Mouse (Mus musculus) heart, embryonic 13.5 days (tissue): ENCODE results near the gene Mat2a. TPM values are rescaled to one million over a fixed set of nuclear protein-coding genes. Genes with fewer than 3 reads are reported as not detected.
"Not testable (repeated sequence)": the region's sequence is repeated elsewhere in the genome, so short reads cannot be mapped to it uniquely, and the experiment has no call there.

Source experiments
- ATAC-seq: fragments of 200-750 bp; cut with Nextera tagmentation; 2 replicates; pipeline ENCODE4 v1.8.0; 2017; ENCODE audit warnings: moderate TSS enrichment; ENCODE audit not compliant: insufficient number of reproducible peaks, low FRiP score, low TSS enrichment; ENCODE audit errors: extremely low read depth
- H3K27ac ChIP-seq: fragments of 300-500 bp; sonication (generic); replicated peaks from 2 replicates; pipeline ENCODE4 v1.5.1; 2015; ENCODE audit warnings: moderate library complexity, mild to moderate bottlenecking, inconsistent platforms
- H3K27me3 ChIP-seq: fragments of 300-500 bp; sonication (generic); replicated peaks from 2 replicates; pipeline ENCODE4 v1.6.1; 2015; ENCODE audit warnings: mild to moderate bottlenecking, inconsistent platforms
- H3K36me3 ChIP-seq: fragments of 300-500 bp; sonication (generic); 2 replicates; pipeline ENCODE4 v1.6.1; 2015; ENCODE audit warnings: mild to moderate bottlenecking, inconsistent platforms
- H3K4me1 ChIP-seq: fragments of 300-500 bp; sonication (generic); 2 replicates; pipeline ENCODE4 v1.6.1; 2015; ENCODE audit warnings: inconsistent platforms
- H3K4me2 ChIP-seq: fragments of 300-500 bp; sonication (generic); 2 replicates; pipeline ENCODE4 v1.6.1; 2015; ENCODE audit warnings: inconsistent platforms, mild to moderate bottlenecking, moderate library complexity
- H3K4me3 ChIP-seq: fragments of 300-500 bp; sonication (generic); 2 replicates; pipeline ENCODE4 v1.5.1; 2015; ENCODE audit warnings: moderate library complexity, mild to moderate bottlenecking, inconsistent platforms
- H3K9ac ChIP-seq: fragments of 300-500 bp; sonication (generic); 2 replicates; pipeline ENCODE4 v1.6.1; 2015; ENCODE audit warnings: inconsistent platforms, mild to moderate bottlenecking, moderate library complexity
- H3K9me3 ChIP-seq: fragments of 300-500 bp; sonication (generic); 2 replicates; pipeline ENCODE4 v1.6.1; 2016; ENCODE audit warnings: inconsistent platforms
- WGBS: fragments of 180-500 bp; shearing (Covaris S2); methylation state at CpG from one replicate; pipeline ENCODE4 v1.1.7; 2015; ENCODE audit warnings: mixed read lengths; 5-methylcytosine and 5-hydroxymethylcytosine counted together
- polyA plus RNA-seq: library from polyadenylated mRNA; unstranded; fragments of >200 nt; fragmentation: Nextera tagmentation; extraction: Ambion mirVana; gene quantifications from 2 replicates; pipeline ENCODE4 v1.2.1, GENCODE M21; 2015

Gene Mat2a
- 264 and 267 TPM in 2 replicates for polyA plus RNA-seq

- H3K27ac ChIP-seq, result peak within 1 kb of the TSS; percentile 100
- H3K36me3 ChIP-seq, result peaks cover 30% of the 10 kb centered on the region
- H3K27me3 ChIP-seq, result no peaks in the 10 kb centered on the region
- peak within 1 kb of the TSS; percentile 95 for H3K4me2 ChIP-seq
- WGBS, result under 1% methylated on average over 71 of the region's 77 CpGs
- H3K9me3 ChIP-seq, result no peaks in the 10 kb centered on the region
- H3K4me1 ChIP-seq, result peaks cover 32% of the 10 kb centered on the region
- H3K4me3 ChIP-seq, result peak within 1 kb of the TSS; percentile 98
- ATAC-seq, result peak; percentile 86
- H3K9ac ChIP-seq, result peak within 1 kb of the TSS; percentile 100
Measured at GRCm38 (mm10) chr6:72439355-72440185, at the start of gene Mat2a. Gene Mat2a (minus strand): TSS chr6:72439558.

- WGBS, result 23% methylated on average over 3 of the region's 3 CpGs
- peak overlapping the region; percentile 58 for H3K27ac ChIP-seq
- ATAC-seq, result no peak
Measured at GRCm38 (mm10) chr6:72488850-72489249, 49.5 kb upstream of the Mat2a start.

GRCm38 (mm10) chr6:72487282-72487681 lies 47.9 kb upstream of the Mat2a start:
- Histone ChIP-seq H3K4me2 (no peak overlapping the region), H3K27me3 (no peaks in the 10 kb centered on the region), H3K4me3 (no peak overlapping the region), H3K4me1 (peaks cover 34% of the 10 kb centered on the region), H3K9ac (no peak overlapping the region), H3K27ac (no peak overlapping the region), H3K36me3 (no peaks in the 10 kb centered on the region), H3K9me3 (no peaks in the 10 kb centered on the region)
- ATAC-seq, result no peak
- WGBS, result 60% methylated on average over 3 of the region's 3 CpGs

More at GRCm38 (mm10) chr6:72488850-72489249, 49.5 kb upstream of the Mat2a start:
- no peaks in the 10 kb centered on the region for H3K36me3 ChIP-seq
- peaks cover 46% of the 10 kb centered on the region for H3K4me1 ChIP-seq
- H3K9ac ChIP-seq, result 0 out of 2 replicates have a peak overlapping the region, but pooled peaks have one; percentile 28
- H3K4me3 ChIP-seq, result no peak overlapping the region
- H3K27me3 ChIP-seq, result no peaks in the 10 kb centered on the region
- no peak overlapping the region for H3K4me2 ChIP-seq
- H3K9me3 ChIP-seq, result no peaks in the 10 kb centered on the region

- whole genome bisulfite sequencing, result 89% methylated on average over 6 of the region's 6 CpGs
- H3K4me3 ChIP-seq, result no peak overlapping the region
- H3K9ac ChIP-seq, result no peak overlapping the region
- no peaks in the 10 kb centered on the region for H3K9me3 ChIP-seq
- peaks cover 32% of the 10 kb centered on the region for H3K4me1 ChIP-seq
- H3K27ac ChIP-seq, result no peak overlapping the region
- no peaks in the 10 kb centered on the region for H3K27me3 ChIP-seq
- ATAC-seq, result no peak
- H3K4me2 ChIP-seq, result no peak overlapping the region
- no peaks in the 10 kb centered on the region for H3K36me3 ChIP-seq
Measured at GRCm38 (mm10) chr6:72486307-72486706, 46.9 kb upstream of the Mat2a start.

GRCm38 (mm10) chr6:72484887-72485286 lies 45.5 kb upstream of the Mat2a start:
- Histone ChIP-seq H3K4me1 (peaks cover 23% of the 10 kb centered on the region), H3K4me3 (no peak overlapping the region), H3K9ac (no peak overlapping the region), H3K27ac (no peak overlapping the region), H3K4me2 (no peak overlapping the region), H3K9me3 (no peaks in the 10 kb centered on the region), H3K36me3 (no peaks in the 10 kb centered on the region), H3K27me3 (no peaks in the 10 kb centered on the region)
- no peak for ATAC-seq
- 66% methylated on average over 4 of the region's 4 CpGs for WGBS

- no peak overlapping the region for H3K27ac ChIP-seq
- no peak overlapping the region for H3K4me3 ChIP-seq
- WGBS, result 61% methylated on average over 2 of the region's 2 CpGs
- no peaks in the 10 kb centered on the region for H3K9me3 ChIP-seq
- H3K9ac ChIP-seq, result no peak overlapping the region
- no peaks in the 10 kb centered on the region for H3K36me3 ChIP-seq
- H3K4me1 ChIP-seq, result no peaks in the 10 kb centered on the region
- no peak overlapping the region for H3K4me2 ChIP-seq
- ATAC-seq, result no peak
- no peaks in the 10 kb centered on the region for H3K27me3 ChIP-seq
Measured at GRCm38 (mm10) chr6:72482156-72482555, 42.8 kb upstream of the Mat2a start.

- Histone ChIP-seq H3K4me3 (no peak overlapping the region), H3K9ac (no peak overlapping the region), H3K4me2 (no peak overlapping the region), H3K27ac (no peak overlapping the region), H3K36me3 (no peaks in the 10 kb centered on the region), H3K4me1 (no peaks in the 10 kb centered on the region), H3K27me3 (no peaks in the 10 kb centered on the region), H3K9me3 (no peaks in the 10 kb centered on the region)
- no peak for ATAC-seq
- WGBS, result 67% methylated on average over 2 of the region's 2 CpGs
Measured at GRCm38 (mm10) chr6:72480422-72480702, 41.0 kb upstream of the Mat2a start.

GRCm38 (mm10) chr6:72479645-72480421 lies 40.5 kb upstream of the Mat2a start:
- H3K4me2 ChIP-seq, result no peak overlapping the region
- H3K27me3 ChIP-seq, result no peaks in the 10 kb centered on the region
- ATAC-seq, result no peak
- no peaks in the 10 kb centered on the region for H3K4me1 ChIP-seq
- H3K9ac ChIP-seq, result no peak overlapping the region
- H3K4me3 ChIP-seq, result no peak overlapping the region
- no peaks in the 10 kb centered on the region for H3K9me3 ChIP-seq
- H3K36me3 ChIP-seq, result no peaks in the 10 kb centered on the region
- no peak overlapping the region for H3K27ac ChIP-seq
- WGBS, result 68% methylated on average over 12 of the region's 12 CpGs

GRCm38 (mm10) chr6:72478691-72479090 lies 39.3 kb upstream of the Mat2a start:
- not testable (repeated sequence) for H3K4me3 ChIP-seq, H3K36me3 ChIP-seq, H3K4me1 ChIP-seq, H3K27me3 ChIP-seq, H3K9me3 ChIP-seq, H3K4me2 ChIP-seq, ATAC-seq, H3K27ac ChIP-seq, H3K9ac ChIP-seq
- 88% methylated on average over 3 of the region's 3 CpGs for WGBS

- Histone ChIP-seq H3K27ac (no peak overlapping the region), H3K36me3 (no peaks in the 10 kb centered on the region), H3K27me3 (no peaks in the 10 kb centered on the region), H3K4me3 (no peak overlapping the region), H3K9ac (no peak overlapping the region), H3K9me3 (no peaks in the 10 kb centered on the region), H3K4me2 (no peak overlapping the region), H3K4me1 (0 out of 2 replicates have a peak, but pooled peaks cover 3% of the 10 kb centered on the region)
- 79% methylated on average over 3 of the region's 3 CpGs for WGBS
- no peak for ATAC-seq
Measured at GRCm38 (mm10) chr6:72477621-72478020, 38.3 kb upstream of the Mat2a start.

GRCm38 (mm10) chr6:72476836-72477235 lies 37.5 kb upstream of the Mat2a start:
- 84% methylated on average over 5 of the region's 5 CpGs for WGBS
- Histone ChIP-seq H3K27ac (no peak overlapping the region), H3K4me3 (no peak overlapping the region), H3K4me2 (no peak overlapping the region), H3K36me3 (no peaks in the 10 kb centered on the region), H3K27me3 (no peaks in the 10 kb centered on the region), H3K4me1 (0 out of 2 replicates have a peak, but pooled peaks cover 3% of the 10 kb centered on the region), H3K9me3 (no peaks in the 10 kb centered on the region), H3K9ac (no peak overlapping the region)
- no peak for ATAC-seq
